Mouse (Mus musculus) kidney, adult 8-10 months (tissue): Measurements from ENCODE around the gene Gm28043.
A peak's percentile ranks its signal among the peaks of the same experiment; 100 is the strongest.
"Not testable (repeated sequence)": the region's sequence is repeated elsewhere in the genome, so short reads cannot be mapped to it uniquely, and the experiment has no call there.

Experiments
- DNase-seq, 2 experiments: peaks; one replicate each; pipeline ENCODE4 v3.0.0; 2022

Gene Gm28043

GRCm38 (mm10) chr17:29614115-29615023, at the start of gene Gm28043, which contains the start of gene Rnf8:
Gene Gm28043 (plus strand): TSS chr17:29614876.
Gene Rnf8 (plus strand): TSS chr17:29614790.
- DNase-seq = peak; percentile 92 to 93

DNA sequence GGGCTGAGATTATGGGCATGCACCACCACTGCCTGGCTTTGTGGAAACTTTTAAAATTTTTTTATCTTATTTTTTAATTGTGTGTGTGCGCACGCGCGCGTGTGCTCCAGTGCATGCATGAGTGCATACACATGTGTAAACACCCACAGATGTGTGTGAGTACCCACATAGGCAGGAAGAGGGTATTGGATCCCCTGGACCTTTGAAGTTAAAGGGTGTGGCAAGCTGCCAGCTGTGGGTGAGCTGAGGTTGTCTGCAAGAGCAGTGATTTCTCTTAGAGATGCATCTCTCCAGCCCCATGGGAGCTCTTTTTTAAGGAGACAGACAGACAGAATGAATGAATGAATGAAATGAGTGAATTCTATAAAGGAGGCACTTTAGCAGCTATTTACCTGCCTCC, 49.2 kb upstream of the Gm28043 start:
- DNase-seq = no peak

DNA sequence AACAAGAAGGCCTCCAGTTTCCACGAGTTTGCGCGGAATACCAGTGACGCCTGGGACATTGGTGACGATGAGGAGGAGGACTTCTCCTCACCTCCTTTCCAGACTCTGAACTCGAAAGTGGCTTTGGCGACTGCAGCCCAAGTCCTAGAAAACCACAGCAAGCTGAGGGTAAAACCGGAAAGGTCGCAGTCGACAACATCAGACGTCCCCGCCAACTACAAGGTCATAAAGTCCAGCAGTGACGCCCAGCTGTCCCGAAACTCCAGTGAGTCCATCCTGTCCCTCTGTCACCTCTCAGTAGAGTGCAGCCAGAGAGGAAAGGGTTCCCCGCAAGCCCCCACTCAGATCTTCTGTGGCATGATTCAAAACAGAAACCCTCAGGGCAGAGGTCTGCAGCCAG, 46.2 kb upstream of the Gm28043 start:
- peak; percentile 25 to 26 for DNase-seq

DNA sequence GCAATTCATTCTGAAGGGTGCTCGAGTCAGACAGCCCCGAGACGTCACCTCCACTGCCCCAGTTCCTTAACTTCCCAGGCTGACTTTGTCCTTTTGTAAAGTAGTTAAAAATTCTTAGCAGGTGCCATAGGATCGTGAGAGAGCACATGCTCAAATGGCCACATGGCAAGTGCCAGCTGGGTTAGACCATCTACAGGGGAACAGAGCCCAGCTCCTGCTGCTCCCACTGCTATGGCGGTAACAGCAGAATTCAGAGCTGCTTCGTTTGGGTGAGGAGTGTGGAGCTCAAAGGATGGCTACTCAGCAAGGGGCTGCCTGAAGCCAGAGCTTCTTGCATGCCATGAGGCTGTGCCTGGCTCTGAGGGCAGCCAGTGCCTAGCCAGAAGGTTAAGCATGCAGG, 44.8 kb upstream of the Gm28043 start:
- no peak for DNase-seq

DNA sequence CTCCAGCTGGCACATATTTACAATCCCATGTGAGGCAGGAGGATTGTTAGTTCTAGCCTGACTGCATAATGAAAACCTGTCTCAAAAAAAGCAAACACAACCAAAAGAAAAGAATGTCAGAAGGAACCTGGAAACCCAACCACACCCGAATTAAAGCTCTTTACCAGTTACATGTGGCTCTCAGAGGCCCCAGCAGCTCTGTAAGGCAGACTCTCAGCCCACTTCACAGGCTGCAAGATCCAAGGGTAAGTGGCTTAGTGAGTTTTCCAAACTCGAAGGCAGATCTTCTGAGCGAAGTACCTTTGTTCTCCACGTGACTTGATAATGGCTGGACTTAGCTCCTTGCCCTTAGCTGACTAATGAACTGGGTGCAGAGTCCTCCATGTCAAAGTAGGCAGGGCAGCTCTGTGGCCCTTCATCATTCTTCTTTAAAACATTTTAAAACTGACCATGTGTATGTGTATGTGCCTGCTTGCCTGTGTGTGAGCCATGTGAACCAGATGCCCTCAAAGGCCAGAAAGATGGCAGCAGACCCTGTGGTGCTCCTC, 35.0 kb upstream of the Gm28043 start:
- DNase-seq = peak; percentile 67 to 72

DNA sequence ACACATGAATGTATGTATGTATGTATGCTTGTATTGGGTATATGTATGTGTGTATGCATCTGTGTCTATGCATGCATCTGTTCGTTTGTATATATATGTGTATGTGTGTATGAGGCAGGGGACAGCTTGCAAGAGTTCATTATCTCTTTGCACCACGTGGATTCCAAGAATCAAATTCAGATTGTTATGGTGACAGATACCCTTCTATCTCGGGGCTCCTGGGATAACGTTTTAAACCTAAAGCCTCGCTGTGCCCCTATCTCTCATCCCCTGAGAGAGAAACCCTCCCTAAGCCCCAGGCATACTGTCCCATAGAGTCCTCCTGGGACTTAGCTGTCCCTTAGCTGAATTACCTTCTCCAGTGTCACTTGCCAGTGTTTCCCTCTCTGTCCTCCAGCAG, 31.1 kb upstream of the Gm28043 start:
- DNase-seq = no peak

- DNase-seq = no peak
Observed at GRCm38 (mm10) chr17:29584306-29584705, 30.4 kb upstream of the Gm28043 start.

- DNase-seq = no peak
Observed at GRCm38 (mm10) chr17:29584737-29585136, 29.9 kb upstream of the Gm28043 start.

- DNase-seq = no peak
Observed at GRCm38 (mm10) chr17:29585446-29585845, 29.2 kb upstream of the Gm28043 start.

- no peak for DNase-seq
Observed at GRCm38 (mm10) chr17:29586921-29587320, 27.8 kb upstream of the Gm28043 start.

GRCm38 (mm10) chr17:29589221-29589898, 25.3 kb upstream of the Gm28043 start:
- no peak for DNase-seq

DNA sequence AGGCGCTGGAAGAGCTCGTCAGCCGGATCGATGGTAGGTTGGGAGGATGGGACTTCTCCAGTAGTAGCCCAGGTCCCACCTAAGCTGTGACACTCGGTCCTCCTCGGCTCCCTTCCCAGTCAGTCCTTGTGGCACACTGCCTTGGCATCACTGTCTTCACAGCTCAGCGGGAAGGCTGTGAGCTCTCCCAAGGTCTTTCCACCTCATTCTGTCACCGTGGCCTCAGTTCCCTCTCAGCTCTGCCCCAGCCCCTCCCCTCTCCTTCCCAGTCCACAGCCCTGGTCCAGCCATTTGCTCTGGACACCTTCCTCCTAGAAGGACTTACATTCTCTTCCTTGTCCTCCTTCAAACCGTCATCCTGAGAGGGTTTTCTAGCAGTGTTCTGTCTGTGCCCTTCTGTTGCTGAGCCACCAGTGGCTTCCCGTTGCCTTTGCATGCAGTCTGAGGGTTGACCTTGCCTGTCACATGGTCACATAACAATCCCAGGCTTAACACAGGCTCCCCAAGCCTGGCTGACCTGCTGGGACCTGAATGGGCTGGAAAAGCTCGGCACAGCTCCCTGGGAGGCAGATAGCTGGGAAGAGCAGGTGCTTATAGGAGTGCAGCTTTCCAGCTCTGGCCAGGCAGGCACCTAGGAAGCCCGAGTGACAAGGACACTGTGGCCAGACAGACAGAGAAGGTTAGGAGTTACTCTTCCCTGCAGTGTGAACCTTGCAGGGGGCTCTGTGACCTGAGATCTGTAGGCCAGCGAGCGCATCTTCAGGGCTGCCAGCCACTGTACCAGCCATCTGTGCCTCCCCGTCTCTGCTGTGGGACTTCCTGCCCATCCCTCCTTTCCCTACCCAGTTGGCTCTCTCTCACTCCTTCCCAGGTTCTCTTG, 18.5 kb upstream of the Gm28043 start:
- no peak for DNase-seq

DNA sequence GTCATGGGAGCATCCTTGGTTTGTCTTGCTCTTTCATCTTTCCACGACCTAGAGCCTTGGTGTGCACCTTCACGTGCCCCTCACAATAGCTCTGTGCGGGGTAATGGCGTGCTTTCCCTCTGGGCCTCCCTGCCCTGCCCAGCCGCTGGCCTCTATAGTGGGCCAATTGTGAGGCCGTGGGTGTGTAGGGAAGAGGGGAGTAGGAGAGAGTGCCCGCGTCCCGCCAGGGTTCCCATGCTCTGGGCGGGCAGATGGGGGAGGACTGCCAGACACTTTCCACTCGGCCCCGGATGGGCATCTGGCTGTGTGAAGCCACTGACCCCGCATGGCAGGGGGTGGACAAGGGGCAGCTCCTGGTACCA, 17.9 kb upstream of the Gm28043 start:
- no peak for DNase-seq

GRCm38 (mm10) chr17:29599051-29599450, 15.6 kb upstream of the Gm28043 start:
- DNase-seq = no peak

GRCm38 (mm10) chr17:29599537-29599936, 15.1 kb upstream of the Gm28043 start:
- peak; percentile 51 to 64 for DNase-seq

DNA sequence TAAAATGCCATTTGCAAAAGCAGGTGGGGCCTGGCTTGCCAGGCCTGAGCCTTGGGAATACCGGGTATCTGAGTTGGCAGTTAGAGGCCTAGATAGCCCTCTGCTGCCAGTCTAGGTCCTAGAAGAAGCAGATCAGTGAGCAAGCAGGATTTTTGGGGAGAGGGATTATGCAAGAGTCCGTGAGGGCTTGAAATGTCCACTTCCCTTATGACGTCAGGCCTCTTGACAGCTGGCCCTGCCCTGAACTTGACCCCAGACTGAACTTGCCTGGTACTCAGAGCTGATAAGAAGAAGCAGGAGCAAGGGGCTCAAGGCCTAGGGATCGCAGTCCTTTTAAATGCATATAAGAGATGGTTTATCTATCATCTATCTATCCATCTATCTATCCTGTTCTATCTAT, 13.3 kb upstream of the Gm28043 start:
- no peak for DNase-seq

- peak; percentile 44 to 74 for DNase-seq
Observed at GRCm38 (mm10) chr17:29603283-29603682, 11.4 kb upstream of the Gm28043 start.

- not testable (repeated sequence) for DNase-seq
Observed at GRCm38 (mm10) chr17:29613453-29613852, 1.2 kb upstream of the Gm28043 start.

DNA sequence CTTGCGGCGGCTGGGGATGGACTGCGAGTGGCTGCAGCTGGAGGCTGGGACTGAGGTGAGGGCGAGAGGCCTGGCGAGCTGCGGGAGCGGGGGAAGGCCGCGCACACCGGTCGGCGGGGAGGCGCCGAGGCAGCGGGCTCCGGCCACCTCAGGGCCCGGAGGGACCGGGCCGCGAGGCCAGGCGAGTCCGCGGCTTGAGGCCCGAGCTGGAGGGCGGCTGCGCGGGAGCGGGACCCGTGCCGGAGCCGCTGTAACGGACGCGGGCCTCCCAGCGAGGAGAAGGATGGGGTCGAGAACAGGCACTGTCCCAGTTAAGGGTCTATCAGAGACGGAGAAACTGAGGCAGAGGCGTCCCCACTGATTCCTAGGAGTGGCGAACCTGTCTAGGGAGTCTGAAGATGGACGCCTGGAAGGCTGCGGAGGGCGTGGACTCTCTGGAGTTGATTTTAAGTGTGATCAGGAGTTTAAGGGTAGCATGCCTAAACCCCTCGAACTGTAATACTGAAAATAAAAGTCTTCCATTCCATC, 412 bp downstream of the Gm28043 start:
- no peak for DNase-seq

DNA sequence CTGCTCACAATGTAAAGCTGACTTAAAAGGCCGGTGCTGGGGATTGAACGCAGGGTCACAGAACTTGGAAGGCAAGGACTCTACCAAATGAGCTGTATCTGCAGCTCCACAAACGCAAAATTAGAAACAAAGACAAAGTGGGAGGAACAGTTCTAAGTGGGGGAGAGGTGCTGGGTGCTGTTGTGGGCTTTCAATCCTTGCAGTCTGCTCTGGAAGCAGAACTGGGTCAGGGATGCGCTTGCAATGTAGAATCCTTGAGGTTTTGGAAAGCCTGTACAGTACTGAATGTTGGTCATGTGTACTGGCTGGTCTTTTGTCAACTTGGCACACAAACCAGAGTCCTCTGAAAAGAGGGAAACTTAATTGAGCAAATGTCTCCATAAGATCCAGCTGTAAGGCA, 940 bp downstream of the Gm28043 start:
- no peak for DNase-seq

- DNase-seq = no peak
Observed at GRCm38 (mm10) chr17:29619231-29619630, 4.6 kb downstream of the Gm28043 start.

GRCm38 (mm10) chr17:29623488-29623887, 8.8 kb downstream of the Gm28043 start:
- no peak for DNase-seq

DNA sequence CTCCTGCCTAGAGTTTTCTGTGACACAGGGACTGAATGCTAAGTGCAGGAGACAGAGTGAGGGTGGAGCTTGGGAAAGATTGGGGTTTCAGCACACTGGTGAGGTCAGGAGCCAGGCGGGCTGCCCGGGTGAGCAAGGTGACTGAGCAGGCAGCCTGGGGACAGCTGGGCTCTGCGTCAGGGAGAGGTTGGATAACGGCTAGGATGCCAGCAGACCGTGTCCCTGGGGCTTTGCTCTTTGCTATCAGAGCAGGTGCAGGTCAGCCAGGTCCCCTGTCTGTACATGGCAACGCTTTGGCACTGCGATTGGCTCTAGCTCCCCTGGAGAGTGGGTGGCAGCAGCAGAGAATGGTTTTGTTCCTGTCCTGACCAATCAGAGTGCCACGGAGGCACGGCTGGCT, 12.6 kb downstream of the Gm28043 start:
- DNase-seq = no peak
